ENCODE assay signal across 19 mouse cellular contexts in genomic region chr9:7943796-7944462, GRCm38 (mm10).
DNase-seq lines count a peak whose midpoint lies in the region; ATAC-seq and TF ChIP-seq lines count a peak whose summit lies in the region.
"Had no signal": no experiment of that assay in that cellular context is flagged by ENCODE, and none has a peak within 500 bp of the region (broad histone marks: within the 10 kb centered on the region; RNA-seq: fewer than 3 reads in every experiment).

No protein-coding gene starts in this region.

- peak overlapping the region; percentile 26 for H3K27ac ChIP-seq in heart, adult 2 months
- H3K27ac ChIP-seq in kidney, embryonic 15.5 days = no peak overlapping the region
- H3K27ac ChIP-seq: hindbrain, embryonic 12.5 days; layer of hippocampus, adult 2 months; limb, embryonic 12.5 days; liver, embryonic 15.5 days; neural tube, embryonic 13.5 days had no signal

- H3K79me2 ChIP-seq in heart, adult 2 months (replicated peaks; ENCODE audit: control insufficient read depth, insufficient read depth, low read length) = no peaks in the 10 kb centered on the region

- TF ChIP-seq POLR2A in heart, adult 2 months (IDR thresholded peaks at IDR 0.05; ENCODE audit: insufficient read depth, low read depth, low read length) = no peak

- H3K4me2 ChIP-seq in kidney, embryonic 15.5 days = no peak overlapping the region
- H3K4me2 ChIP-seq: hindbrain, embryonic 12.5 days; limb, embryonic 12.5 days; liver, embryonic 15.5 days; neural tube, embryonic 13.5 days had no signal

- H3K4me3 ChIP-seq in heart, adult 2 months = no peak overlapping the region
- no peak overlapping the region for H3K4me3 ChIP-seq in kidney, embryonic 15.5 days (replicated peaks)
- H3K4me3 ChIP-seq: hindbrain, embryonic 12.5 days; layer of hippocampus, adult 2 months; limb, embryonic 12.5 days; liver, embryonic 15.5 days; neural tube, embryonic 13.5 days had no signal

- TF ChIP-seq CTCF in heart, adult 2 months (IDR thresholded peaks at IDR 0.05) = no peak

- 57% methylated on average over 7 of the region's 7 CpGs for WGBS in heart, adult 2 months
- WGBS in kidney, embryonic 15.5 days = 80% methylated on average over 7 of the region's 7 CpGs

- peaks cover 5% of the 10 kb centered on the region for H3K4me1 ChIP-seq in heart, adult 2 months (ENCODE audit: control insufficient read depth, insufficient read depth, low read length)
- no peaks in the 10 kb centered on the region for H3K4me1 ChIP-seq in kidney, embryonic 15.5 days
- H3K4me1 ChIP-seq: hindbrain, embryonic 12.5 days; limb, embryonic 12.5 days; liver, embryonic 15.5 days; neural tube, embryonic 13.5 days had no signal

- no peak for DNase-seq in heart, adult 2 months
- DNase-seq in heart, postnatal 4 days = no peak
- DNase-seq in kidney, postnatal 10 days = peak; percentile 28
- peak; percentile 29 to 55 for DNase-seq in kidney, postnatal 4 days
- no peak for DNase-seq in spleen, postnatal 4 days (ENCODE audit: low spot score in 2 of 2)
- no peak for DNase-seq in cerebellum, postnatal 14 days
- DNase-seq: adrenal gland, adult 2 months; cerebellum, adult 2 months; gastrocnemius, postnatal 25 days; thymus, postnatal 36 days had no signal

- peaks cover 4% of the 10 kb centered on the region; the same call in 1 of the 2 replicates for H3K36me3 ChIP-seq in heart, adult 2 months (ENCODE audit: control insufficient read depth, insufficient read depth, low read length)
- peaks cover 77% of the 10 kb centered on the region for H3K36me3 ChIP-seq in kidney, embryonic 15.5 days
- H3K36me3 ChIP-seq: G1E had no signal

- H3K27me3 ChIP-seq in heart, adult 2 months (ENCODE audit: control insufficient read depth, insufficient read depth, low read length) = no peaks in the 10 kb centered on the region
- H3K27me3 ChIP-seq in kidney, embryonic 15.5 days = no peaks in the 10 kb centered on the region
- H3K27me3 ChIP-seq: hindbrain, embryonic 12.5 days; limb, embryonic 12.5 days; liver, embryonic 15.5 days; neural tube, embryonic 13.5 days had no signal

- no peaks in the 10 kb centered on the region for H3K9me3 ChIP-seq in kidney, embryonic 15.5 days (replicated peaks)
- H3K9me3 ChIP-seq: G1E; hindbrain, embryonic 12.5 days; limb, embryonic 12.5 days; liver, embryonic 15.5 days; neural tube, embryonic 13.5 days had no signal

- TF ChIP-seq EP300 in heart, adult 2 months (IDR thresholded peaks at IDR 0.05; ENCODE audit: insufficient read depth, low read depth, low read length) = no peak

- no peak overlapping the region for H3K9ac ChIP-seq in heart, adult 2 months (ENCODE audit: low read depth, low read length)
- H3K9ac ChIP-seq in kidney, embryonic 15.5 days = no peak overlapping the region
- H3K9ac ChIP-seq: hindbrain, embryonic 12.5 days; limb, embryonic 12.5 days; liver, embryonic 15.5 days; neural tube, embryonic 13.5 days had no signal

- intact Hi-C loops in heart, adult 2 months (cut with DNase I) = loop anchor here (5.0 kb wide), 2 partner anchors 58 to 98 kb away; partner anchors contain the start of genes Cfap300 and Yap1

- no peak for ATAC-seq in kidney, embryonic 15.5 days (replicated peaks; ENCODE audit: low FRiP score)
- 0 out of 2 replicates have a peak, but pooled peaks have one; percentile 42 for ATAC-seq in common myeloid progenitor, adult 5-6 weeks (replicated peaks; ENCODE audit: low read depth, poor library complexity, severe bottlenecking)
- ATAC-seq: forebrain, embryonic 14.5 days had no signal

Comparison
In these comparisons a context has a peak if more than half of its experiments do, and no peak if none do; other contexts are left out.
1. DNase-seq: peak in kidney, postnatal 10 days (single experiment) and kidney, postnatal 4 days (2 of 2); none in heart, adult 2 months (0 of 2), heart, postnatal 4 days (single experiment), spleen, postnatal 4 days (0 of 2) and cerebellum, postnatal 14 days (0 of 2).